8 mouse cellular contexts compared by ENCODE assay signal in the genomic region with DNA sequence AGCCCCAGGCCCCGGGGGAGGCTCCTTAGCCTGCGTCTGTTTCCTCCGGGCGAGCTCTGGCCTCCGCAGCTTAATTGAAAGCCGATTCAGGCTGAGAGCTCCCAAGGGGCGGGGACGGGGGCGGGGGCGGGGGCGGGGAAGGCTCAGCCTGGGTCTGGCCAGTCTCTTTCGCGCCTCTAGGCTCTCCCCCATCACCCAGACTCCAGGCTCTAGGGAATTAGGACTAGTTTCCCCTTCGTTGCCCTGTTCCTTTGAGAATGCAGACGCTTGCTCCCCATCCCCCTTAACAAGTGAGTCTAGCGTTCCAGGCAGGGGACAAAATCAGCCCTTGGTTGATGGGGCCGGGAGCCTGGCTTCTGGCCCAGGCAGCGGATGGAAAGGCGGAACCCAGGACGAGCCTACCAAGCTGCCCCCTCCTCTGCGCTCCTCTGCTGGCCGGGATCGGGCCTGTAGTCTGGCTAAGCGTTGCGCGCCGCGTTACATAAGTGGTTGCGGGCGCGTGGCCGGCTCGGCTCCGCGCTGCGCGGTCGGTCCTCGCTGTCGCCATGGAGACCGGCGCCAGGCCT. TPM values are rescaled to one million over a fixed set of nuclear protein-coding genes. Genes with fewer than 3 reads are reported as not detected.
DNase-seq lines count a peak whose midpoint lies in the region; ATAC-seq lines count a peak whose summit lies in the region.

No protein-coding gene starts in this region.

- WGBS in heart, embryonic 13.5 days, result 1% methylated on average over 42 of the region's 42 CpGs
- WGBS in limb, embryonic 15.5 days, result under 1% methylated on average over 42 of the region's 42 CpGs

- ATAC-seq in heart, embryonic 13.5 days (ENCODE audit: extremely low read depth, insufficient number of reproducible peaks, low FRiP score, low TSS enrichment), result no peak
- peak; percentile 24; the same call in 1 of the 2 replicates for ATAC-seq in frontal cortex, adult (ENCODE audit: low TSS enrichment)
- no peak for ATAC-seq in limb, embryonic 15.5 days (ENCODE audit: insufficient number of reproducible peaks, low FRiP score, low TSS enrichment, low read depth)
- ATAC-seq in megakaryocyte-erythroid progenitor cell, adult 5-6 weeks (replicated peaks; ENCODE audit: low FRiP score, low TSS enrichment, poor library complexity, severe bottlenecking), result no peak

- H3K9ac ChIP-seq in heart, embryonic 13.5 days, result no peak overlapping the region
- no peak overlapping the region for H3K9ac ChIP-seq in limb, embryonic 15.5 days

- peak overlapping the region; percentile 52 for H3K4me2 ChIP-seq in heart, embryonic 13.5 days
- peak overlapping the region; percentile 29 for H3K4me2 ChIP-seq in limb, embryonic 15.5 days

- intact Hi-C loops in heart, postnatal 25 days (cut with DNase I), result no loop called here

- H3K4me3 ChIP-seq in heart, embryonic 13.5 days, result peak overlapping the region; percentile 17
- H3K4me3 ChIP-seq in limb, embryonic 15.5 days, result no peak overlapping the region

- H3K27me3 ChIP-seq in heart, embryonic 13.5 days (replicated peaks), result peaks cover 89% of the 10 kb centered on the region
- peaks cover 81% of the 10 kb centered on the region for H3K27me3 ChIP-seq in limb, embryonic 15.5 days

- no peaks in the 10 kb centered on the region for H3K9me3 ChIP-seq in heart, embryonic 13.5 days
- no peaks in the 10 kb centered on the region for H3K9me3 ChIP-seq in limb, embryonic 15.5 days

- DNase-seq in heart, adult 11 months, result no peak
- peak; percentile 83 for DNase-seq in cerebellum, adult 8-10 months
- DNase-seq in right cerebral cortex, postnatal 4 days, result peak; percentile 60
- DNase-seq in heart, postnatal 25 days (ENCODE audit: low spot score), result no peak

- H3K4me1 ChIP-seq in heart, embryonic 13.5 days, result peaks cover 17% of the 10 kb centered on the region
- H3K4me1 ChIP-seq in limb, embryonic 15.5 days, result peaks cover 21% of the 10 kb centered on the region

- no peaks in the 10 kb centered on the region for H3K36me3 ChIP-seq in heart, embryonic 13.5 days
- no peaks in the 10 kb centered on the region for H3K36me3 ChIP-seq in limb, embryonic 15.5 days

- H3K27ac ChIP-seq in heart, embryonic 13.5 days (replicated peaks), result no peak overlapping the region
- no peak overlapping the region for H3K27ac ChIP-seq in limb, embryonic 15.5 days

RNA-seq across cellular contexts. Expression of a gene that starts 10.1 kb away (rescaled TPM):
- 0.42 and 0.56 TPM in 2 replicates for polyA plus RNA-seq in heart, embryonic 13.5 days (2015; fragmentation: Nextera tagmentation; extraction: Ambion mirVana)
- 0.51 and 0.97 TPM in 2 replicates for polyA plus RNA-seq in limb, embryonic 15.5 days (2015; fragmentation: Nextera tagmentation; extraction: Ambion mirVana)
- 0.35 TPM in 1 of 2 replicates, not detected in the other for total RNA-seq in megakaryocyte-erythroid progenitor cell, adult 5-6 weeks (2014; fragmentation: Nextera tagmentation)
- 0.34 and 0.61 TPM in 2 replicates for total RNA-seq in megakaryocyte-erythroid progenitor cell, adult 5-6 weeks (2017)
- under 1 TPM; 0.65 to 0.81 TPM for total RNA-seq in heart, postnatal 25 days (2021)

RNA-seq across cellular contexts. Expression of a gene that starts 30.1 kb away (rescaled TPM):
- 0.33 and 0.36 TPM in 2 replicates for polyA plus RNA-seq in heart, embryonic 13.5 days (2015; fragmentation: Nextera tagmentation; extraction: Ambion mirVana)
- 22.2 and 52.4 TPM in 2 replicates for polyA plus RNA-seq in limb, embryonic 15.5 days (2015; fragmentation: Nextera tagmentation; extraction: Ambion mirVana)
- 7.1 TPM in 1 of 2 replicates, not detected in the other for total RNA-seq in megakaryocyte-erythroid progenitor cell, adult 5-6 weeks (2014; fragmentation: Nextera tagmentation)
- 0.65 and 2.0 TPM in 2 replicates for total RNA-seq in megakaryocyte-erythroid progenitor cell, adult 5-6 weeks (2017)
- total RNA-seq in heart, postnatal 25 days (2021), result under 1 TPM; 0.55 to 0.61 TPM

RNA-seq across cellular contexts. Expression of a gene that starts 59.2 kb away (rescaled TPM):
- polyA plus RNA-seq in heart, embryonic 13.5 days (2015; fragmentation: Nextera tagmentation; extraction: Ambion mirVana), result 8.8 and 9.2 TPM in 2 replicates
- polyA plus RNA-seq in limb, embryonic 15.5 days (2015; fragmentation: Nextera tagmentation; extraction: Ambion mirVana), result 13.2 and 13.9 TPM in 2 replicates
- total RNA-seq in megakaryocyte-erythroid progenitor cell, adult 5-6 weeks (2014; fragmentation: Nextera tagmentation), result 23.5 and 27.2 TPM in 2 replicates
- total RNA-seq in megakaryocyte-erythroid progenitor cell, adult 5-6 weeks (2017), result 5.8 and 8.6 TPM in 2 replicates
- total RNA-seq in heart, postnatal 25 days (2021), result 1 to 10 TPM; 8.6 to 9.2 TPM

Comparison
In these comparisons a context has a peak if more than half of its experiments do, and no peak if none do; other contexts are left out.
1. DNase-seq: peak in cerebellum, adult 8-10 months (single experiment) and right cerebral cortex, postnatal 4 days (single experiment); none in heart, adult 11 months (single experiment) and heart, postnatal 25 days (single experiment).